Mouse (Mus musculus) layer of hippocampus, adult 2 months (tissue): ENCODE data around the gene Espn. TPM values are rescaled to one million over a fixed set of nuclear protein-coding genes. Genes with fewer than 3 reads are reported as not detected.

Experiments
- DNase-seq, 2 experiments: peaks; one replicate each; pipeline ENCODE4 v3.0.0; 2022; ENCODE audit warnings: low spot score in 2 of 2
- H3K27ac ChIP-seq: fragments of 200-600 bp; 2 replicates; pipeline ENCODE4 v1.8.1; 2022
- H3K4me3 ChIP-seq: fragments of 200-600 bp; 2 replicates; pipeline ENCODE4 v1.8.1; 2022; ENCODE audit warnings: mild to moderate bottlenecking
- CTCF ChIP-seq: fragments of 200-600 bp; conservative IDR thresholded peaks from 2 replicates; pipeline ENCODE4 v1.8.1; 2022; ENCODE audit warnings: antibody characterized with exemption, mild to moderate bottlenecking, moderate library complexity
- long read RNA-seq, 2 experiments: library from polyadenylated mRNA; stranded (forward); transcript quantifications; one replicate each; pipeline ENCODE4 v2.0.0; 2021; ENCODE audit warnings: borderline mapping rate in 2 of 2
- total RNA-seq, 2 experiments: library from RNA; stranded (reverse); gene quantifications; 2 replicates each; pipeline ENCODE4 v1.2.3; 2021

Espn gene
- total RNA-seq: 1 to 10 TPM; 1.2 to 1.9 TPM
- long read RNA-seq, experiment 1: 0 reads
- long read RNA-seq, experiment 2: 0 reads

DNA sequence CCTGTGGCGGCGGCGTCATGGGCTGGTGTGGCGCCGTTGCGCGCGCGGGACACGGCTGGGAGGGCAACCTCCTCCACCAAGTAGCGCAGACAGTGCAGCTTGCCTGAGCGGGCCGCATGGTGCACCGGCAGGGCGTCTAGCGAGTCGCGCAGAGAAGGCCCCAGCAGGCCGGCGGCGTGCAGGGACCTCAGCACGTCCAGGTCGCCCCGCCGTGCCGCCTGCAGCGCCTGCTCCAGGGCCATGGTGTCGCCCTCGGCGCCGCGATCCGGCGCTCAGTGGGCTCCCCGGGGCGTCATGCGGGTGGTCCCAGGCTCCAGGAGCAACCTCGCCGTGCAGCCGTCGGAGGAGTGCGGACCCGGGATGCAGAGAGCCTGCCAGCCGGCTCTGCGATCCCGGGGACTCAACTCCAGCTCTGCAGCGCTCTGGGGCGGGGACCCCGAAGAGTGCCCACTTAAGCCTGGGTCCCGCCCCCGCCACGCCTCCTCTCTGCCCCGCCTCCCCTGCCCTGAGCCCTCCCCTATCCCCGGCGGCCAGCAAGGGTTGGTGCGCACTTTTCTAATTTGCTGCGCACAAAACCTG lies at the start of gene Espn:
Gene Espn (minus strand): TSS at position 406 of the 579 bp plus-strand sequence.
- Histone ChIP-seq H3K27ac (no peak within 1 kb of the TSS), H3K4me3 (no peak within 1 kb of the TSS)
- TF ChIP-seq CTCF: no peak
- DNase-seq: no peak

- no peak for DNase-seq
- no peak for TF ChIP-seq CTCF
- peak overlapping the region; percentile 87 for H3K27ac ChIP-seq
- no peak overlapping the region for H3K4me3 ChIP-seq
Observed at GRCm38 (mm10) chr4:152201492-152201891, 49.3 kb upstream of the Espn start.

GRCm38 (mm10) chr4:152199617-152200016 lies 47.4 kb upstream of the Espn start:
- TF ChIP-seq CTCF: no peak
- H3K4me3 ChIP-seq: no peak overlapping the region
- DNase-seq: no peak

DNA sequence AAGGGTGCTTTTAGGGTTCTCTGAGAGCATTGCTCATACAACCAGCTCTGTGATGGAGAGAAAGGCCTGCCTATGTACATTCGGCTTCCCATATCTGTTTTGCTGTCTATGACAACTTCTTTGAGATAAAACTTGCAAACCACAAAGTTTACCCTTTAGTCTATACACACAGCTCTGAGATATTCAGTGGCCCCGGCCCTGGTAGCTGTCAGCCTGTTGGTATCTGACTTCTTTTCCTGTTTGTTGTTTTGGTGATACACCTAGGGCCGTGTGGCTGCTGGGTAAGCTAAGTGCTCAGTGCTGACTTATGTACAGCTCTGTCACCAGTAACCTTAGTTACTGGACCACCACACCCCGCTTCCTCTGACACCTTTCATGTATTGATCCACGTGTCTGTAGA lies 45.4 kb upstream of the Espn start:
- H3K27ac ChIP-seq: no peak overlapping the region
- no peak for DNase-seq
- no peak overlapping the region for H3K4me3 ChIP-seq
- no peak for TF ChIP-seq CTCF

More at GRCm38 (mm10) chr4:152199617-152200016, 47.4 kb upstream of the Espn start:
- H3K27ac ChIP-seq: no peak overlapping the region

GRCm38 (mm10) chr4:152196276-152196675 lies 44.1 kb upstream of the Espn start:
- H3K4me3 ChIP-seq: no peak overlapping the region
- no peak for DNase-seq
- no peak for TF ChIP-seq CTCF
- H3K27ac ChIP-seq: 0 out of 2 replicates have a peak overlapping the region, but pooled peaks have one; percentile 32

DNA sequence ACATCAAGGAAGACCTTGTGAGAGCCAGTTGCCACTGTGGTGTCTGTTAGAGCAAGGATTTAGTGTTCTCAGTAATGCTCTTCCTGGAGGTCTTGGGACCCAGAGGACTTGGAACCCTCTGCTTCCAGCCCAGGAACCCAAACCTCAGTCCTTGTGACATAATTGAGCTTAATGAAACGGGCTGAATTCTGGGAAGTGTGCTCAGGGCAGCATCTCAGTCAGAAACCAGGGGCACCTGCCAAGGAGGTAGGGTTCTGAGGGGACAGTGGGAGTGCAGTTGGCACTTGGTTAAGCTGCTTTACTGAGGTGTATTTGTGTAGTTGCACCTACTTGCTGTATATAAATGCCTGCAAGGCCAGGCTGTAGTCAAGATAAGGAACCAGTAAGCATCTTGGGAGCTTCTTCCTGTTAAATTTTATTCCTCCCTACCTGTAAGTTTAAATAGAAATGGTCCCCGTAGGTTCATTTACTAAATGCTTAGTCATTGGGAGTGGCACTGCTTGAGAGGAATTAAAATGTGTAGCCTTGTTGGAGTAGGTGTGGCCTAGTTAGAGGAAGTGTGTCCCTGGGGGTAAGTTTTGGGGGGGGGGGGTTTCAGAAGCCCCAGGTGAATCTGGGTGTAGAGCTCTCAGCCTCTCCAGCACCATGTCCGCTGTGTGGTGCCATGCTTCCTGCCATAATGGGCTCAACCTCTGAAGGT lies 42.5 kb upstream of the Espn start:
- Histone ChIP-seq H3K4me3 (no peak overlapping the region), H3K27ac (peak overlapping the region; percentile 68; the same call in 1 of the 2 replicates)
- no peak for DNase-seq
- no peak for TF ChIP-seq CTCF

GRCm38 (mm10) chr4:152192569-152192968 lies 40.4 kb upstream of the Espn start:
- TF ChIP-seq CTCF: no peak
- Histone ChIP-seq H3K27ac (peak overlapping the region; percentile 82), H3K4me3 (no peak overlapping the region)
- DNase-seq: no peak

DNA sequence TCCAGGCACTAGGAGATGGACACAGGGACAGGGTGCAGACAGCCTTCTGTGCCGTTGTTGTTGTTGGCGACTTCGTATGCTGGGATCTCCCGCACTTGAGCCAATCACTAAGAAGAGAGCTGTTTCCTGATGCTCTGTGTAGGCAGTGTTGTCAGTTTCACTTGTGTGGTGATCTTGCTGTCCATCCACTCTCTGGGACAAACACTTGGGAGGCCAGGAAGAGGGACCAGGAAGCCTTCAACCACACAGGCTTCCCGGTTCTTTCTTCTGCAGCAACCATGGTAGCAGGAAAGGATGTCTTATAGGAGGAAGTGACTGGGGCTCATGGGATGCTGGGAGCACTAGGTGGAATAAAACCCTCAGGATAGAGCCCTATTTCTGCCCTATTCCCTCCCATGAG lies 38.5 kb upstream of the Espn start:
- DNase-seq: no peak
- no peak for TF ChIP-seq CTCF
- Histone ChIP-seq H3K4me3 (no peak overlapping the region), H3K27ac (peak overlapping the region; percentile 76)

- Histone ChIP-seq H3K4me3 (no peak overlapping the region), H3K27ac (peak overlapping the region; percentile 76)
- no peak for TF ChIP-seq CTCF
- DNase-seq: no peak
Observed at GRCm38 (mm10) chr4:152190096-152190653, 38.0 kb upstream of the Espn start.

- Histone ChIP-seq H3K27ac (peak overlapping the region; percentile 76), H3K4me3 (no peak overlapping the region)
- no peak for TF ChIP-seq CTCF
- no peak for DNase-seq
Observed at GRCm38 (mm10) chr4:152189691-152190090, 37.5 kb upstream of the Espn start.

- TF ChIP-seq CTCF: no peak
- Histone ChIP-seq H3K27ac (peak overlapping the region; percentile 76; the same call in 1 of the 2 replicates), H3K4me3 (no peak overlapping the region)
- DNase-seq: no peak
Observed at GRCm38 (mm10) chr4:152189071-152189470, 36.9 kb upstream of the Espn start.

DNA sequence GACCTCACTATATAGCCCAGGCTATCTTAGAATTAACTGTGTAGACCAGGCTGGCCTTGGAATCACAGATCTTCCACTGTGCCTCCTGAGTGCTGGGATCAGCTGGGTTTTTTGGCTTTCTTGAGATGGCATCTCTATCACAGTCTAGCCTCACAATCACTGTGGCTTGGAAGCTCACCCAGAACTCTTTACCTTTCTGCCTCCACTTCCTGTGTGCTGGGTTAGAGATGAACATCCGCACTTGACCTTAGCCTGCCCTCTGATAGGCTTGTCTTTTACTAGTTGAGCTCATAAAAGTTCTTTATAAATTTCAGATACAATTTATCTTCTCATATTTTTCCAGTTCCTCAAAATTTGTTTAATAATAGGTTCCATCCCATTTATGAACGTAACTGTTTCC lies 36.5 kb upstream of the Espn start:
- Histone ChIP-seq H3K4me3 (no peak overlapping the region), H3K27ac (peak overlapping the region; percentile 28; the same call in 1 of the 2 replicates)
- no peak for DNase-seq
- no peak for TF ChIP-seq CTCF

GRCm38 (mm10) chr4:152187142-152187541 lies 35.0 kb upstream of the Espn start:
- peak overlapping the region; percentile 79; the same call in 1 of the 2 replicates for H3K27ac ChIP-seq
- 0 out of 2 replicates have a peak, but pooled peaks have one; percentile 15 for TF ChIP-seq CTCF
- no peak for DNase-seq
- H3K4me3 ChIP-seq: no peak overlapping the region
